Mouse (Mus musculus): Measurements from ENCODE around the gene Dnm3.

DNA sequence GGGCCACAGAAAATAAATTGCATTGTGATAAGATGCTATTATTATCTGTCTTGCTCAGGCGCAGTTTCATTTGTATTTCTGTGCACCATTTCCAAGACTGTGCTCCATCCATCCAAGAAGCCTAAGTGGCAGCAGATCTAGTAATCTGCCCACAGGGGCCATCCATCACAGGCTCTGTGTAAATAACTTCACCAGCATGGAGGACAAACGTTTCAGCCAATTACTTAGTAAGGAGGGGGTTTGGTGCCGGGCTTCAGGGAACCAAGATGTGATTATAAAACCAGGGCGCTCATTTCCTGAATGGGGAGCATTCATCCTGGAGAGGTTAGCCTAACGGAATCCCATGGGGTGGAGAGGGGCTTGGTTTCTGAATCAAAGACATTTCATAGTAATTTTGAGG is 222.9 kb downstream of the Dnm3 start:
- TF ChIP-seq CTCF (IDR thresholded peaks at IDR 0.05; ENCODE audit: extremely low read depth, insufficient read depth, low read length): no peak
- no peak for TF ChIP-seq POLR2A (IDR thresholded peaks at IDR 0.05; ENCODE audit: extremely low read depth, insufficient read depth, low read length)
